Mouse (Mus musculus) Patski (cell line): ENCODE measurements around the gene Gk2. TPM values are rescaled to one million over a fixed set of nuclear protein-coding genes. Genes with fewer than 3 reads are reported as not detected.

ENCODE experiments used
- ATAC-seq: fragments of 100-300 bp; one replicate; pipeline ENCODE4 v1.8.0; 2021
- CTCF ChIA-PET: fragments of 350-600 bp; sonication (Branson Sonifier 250); formaldehyde crosslinking; loops from one replicate; lab custom pipeline; 2022; ENCODE audit warnings: inconsistent platforms; lab: Charles Lee
- POLR2A ChIA-PET: fragments of 350-600 bp; sonication (Branson Sonifier 250); formaldehyde crosslinking; loops from one replicate; lab custom pipeline; 2022; ENCODE audit warnings: antibody characterized with exemption, inconsistent platforms; lab: Charles Lee
- DNase-seq: peaks from one replicate; pipeline ENCODE4 v3.0.0-alpha.2; 2011; ENCODE audit warnings: low read depth, low spot score
- H3K27me3 ChIP-seq: fragments of 371-371 bp; one replicate; pipeline ENCODE4 v1.5.1; 2021
- CTCF ChIP-seq: fragments of 100-300 bp; IDR thresholded peaks from one replicate; pipeline ENCODE4 v1.5.1; 2021
- in situ Hi-C: fragments of 300-500 bp; cut with MboI; formaldehyde crosslinking; loops from 3 replicates; pipeline ENCODE4 v1.11.1; 2018; ENCODE audit warnings: low pct_unique_long_range_greater_than_20kb, mixed read lengths
- polyA plus RNA-seq: library from polyadenylated mRNA; unstranded; gene quantifications from one replicate; pipeline ENCODE4 v1.2.3, GENCODE M21; 2021

The Gk2 gene
- polyA plus RNA-seq, 1 experiment from 2014 or later, result not detected

GRCm38 (mm10) chr5:97444191-97444590 lies 12.6 kb downstream of the Gk2 start:
- in situ Hi-C loops, result no loop called here
- CTCF ChIA-PET, result no interaction called here
- TF ChIP-seq CTCF, result no peak
- ATAC-seq (no peak), DNase-seq (no peak)
- POLR2A ChIA-PET, result no interaction called here
- H3K27me3 ChIP-seq, result no peaks in the 10 kb centered on the region

GRCm38 (mm10) chr5:97432512-97432911 lies 24.3 kb downstream of the Gk2 start:
- CTCF ChIA-PET, result no interaction called here
- in situ Hi-C loops, result no loop called here
- peaks cover 9% of the 10 kb centered on the region for H3K27me3 ChIP-seq
- no peak for ATAC-seq
- POLR2A ChIA-PET, result no interaction called here
- DNase-seq, result no peak
- no peak for TF ChIP-seq CTCF

DNA sequence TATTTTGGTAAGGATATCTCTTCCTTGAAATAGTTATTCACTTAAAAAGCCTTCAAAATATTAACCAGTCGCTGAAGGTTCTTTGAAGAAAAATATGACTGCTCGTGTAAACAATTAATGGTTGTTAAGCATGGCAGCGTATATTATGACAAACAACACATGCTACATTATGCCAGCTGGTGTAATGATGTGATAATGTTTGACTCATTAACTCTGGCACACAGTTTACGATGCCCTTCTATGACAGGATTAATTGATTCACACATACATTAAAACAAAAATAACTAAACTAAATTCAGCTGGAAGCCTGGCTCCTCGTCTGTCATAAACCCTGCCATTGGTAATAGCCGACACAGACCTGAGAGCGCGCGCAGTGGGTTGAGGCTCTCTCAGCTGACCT lies 26.8 kb downstream of the Gk2 start:
- H3K27me3 ChIP-seq, result peaks cover 9% of the 10 kb centered on the region
- ChIA-PET POLR2A (no interaction called here), CTCF (interaction anchor here (0.9 to 1.0 kb wide), 2 partner anchors 10 to 32 kb away, joined by 3 read pairs; no protein-coding TSS in a partner anchor)
- in situ Hi-C loops, result no loop called here
- DNase-seq, result no peak
- TF ChIP-seq CTCF, result no peak
- no peak for ATAC-seq

GRCm38 (mm10) chr5:97421669-97422068 lies 35.2 kb downstream of the Gk2 start:
- POLR2A ChIA-PET, result no interaction called here
- in situ Hi-C loops, result no loop called here
- peaks cover 7% of the 10 kb centered on the region for H3K27me3 ChIP-seq
- CTCF ChIA-PET, result interaction anchor here (1.4 kb wide), 1 partner anchor 130 kb away, joined by 3 read pairs; no protein-coding TSS in a partner anchor
- DNase-seq (no peak), ATAC-seq (no peak)
- no peak for TF ChIP-seq CTCF

- DNase-seq, result no peak
- no peak for ATAC-seq
- ChIA-PET POLR2A (interaction anchor here (0.6 kb wide), 1 partner anchor 1191 kb away, joined by 3 read pairs; no protein-coding TSS in a partner anchor), CTCF (no interaction called here)
- peaks cover 11% of the 10 kb centered on the region for H3K27me3 ChIP-seq
- in situ Hi-C loops, result no loop called here
- no peak for TF ChIP-seq CTCF
These were observed 39.6 kb downstream of the Gk2 start for GRCm38 (mm10) chr5:97417185-97417584.

DNA sequence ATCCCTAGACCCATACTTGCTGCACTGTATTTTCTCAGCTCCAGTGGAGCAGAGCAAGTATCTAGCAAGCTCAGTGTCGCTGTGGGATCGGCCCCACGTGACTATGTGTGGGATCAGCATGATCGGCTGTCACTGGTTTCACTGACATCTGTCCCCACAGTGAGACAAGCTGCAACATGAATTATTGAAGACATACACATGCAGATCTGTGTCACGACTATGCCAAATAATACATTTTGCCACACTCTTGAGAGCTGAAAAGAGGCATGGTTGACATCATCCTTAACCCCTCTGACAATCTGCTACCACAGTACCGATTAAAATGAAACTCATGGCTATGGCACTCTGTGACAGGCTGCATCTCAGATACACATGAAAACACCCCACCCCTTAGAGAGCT lies 41.0 kb downstream of the Gk2 start:
- CTCF ChIA-PET, result interaction anchor here (0.9 kb wide), 1 partner anchor 8 kb away, joined by 4 read pairs; no protein-coding TSS in a partner anchor
- ATAC-seq (no peak), DNase-seq (no peak)
- POLR2A ChIA-PET, result no interaction called here
- peaks cover 11% of the 10 kb centered on the region for H3K27me3 ChIP-seq
- in situ Hi-C loops, result no loop called here
- TF ChIP-seq CTCF, result no peak

- CTCF ChIA-PET, result interaction anchor here (1.9 kb wide), 1 partner anchor 15 kb away, joined by 5 read pairs; no protein-coding TSS in a partner anchor
These were observed 43.1 kb downstream of the Gk2 start for GRCm38 (mm10) chr5:97413716-97414115.

GRCm38 (mm10) chr5:97410190-97410589 lies 46.6 kb downstream of the Gk2 start:
- H3K27me3 ChIP-seq, result peaks cover 4% of the 10 kb centered on the region
- TF ChIP-seq CTCF, result no peak
- ATAC-seq (no peak), DNase-seq (no peak)
- ChIA-PET POLR2A (no interaction called here), CTCF (no interaction called here)
- in situ Hi-C loops, result no loop called here

More at GRCm38 (mm10) chr5:97413716-97414115, 43.1 kb downstream of the Gk2 start:
- DNase-seq (no peak), ATAC-seq (no peak)
- H3K27me3 ChIP-seq, result peaks cover 4% of the 10 kb centered on the region
- POLR2A ChIA-PET, result no interaction called here
- in situ Hi-C loops, result no loop called here
- TF ChIP-seq CTCF, result no peak

DNA sequence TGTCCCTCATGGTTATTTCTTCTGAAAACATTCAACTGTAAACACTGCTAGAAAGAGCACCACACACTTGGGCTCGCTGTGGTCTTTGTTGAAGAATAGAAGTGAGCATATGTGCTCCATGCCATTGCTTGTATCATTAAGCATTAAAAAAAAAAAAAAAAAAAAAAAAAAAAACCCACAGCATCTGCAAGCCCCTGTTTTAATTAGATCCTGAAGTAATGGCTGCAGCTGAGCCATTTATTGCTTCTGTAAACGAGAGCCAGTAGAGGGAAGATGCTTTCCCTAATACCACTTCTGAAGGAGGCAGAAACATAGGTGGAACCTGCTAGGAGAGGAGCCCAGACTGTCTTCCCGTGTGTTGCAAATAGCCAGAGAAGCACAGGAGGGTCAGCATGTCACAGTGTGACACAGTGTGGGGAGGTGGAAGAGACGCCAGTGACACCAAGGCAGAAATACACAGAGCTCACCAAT lies 47.6 kb downstream of the Gk2 start:
- H3K27me3 ChIP-seq, result peaks cover 4% of the 10 kb centered on the region
- ChIA-PET POLR2A (no interaction called here), CTCF (interaction anchor here (1.5 kb wide), 1 partner anchor 12 kb away, joined by 4 read pairs; no protein-coding TSS in a partner anchor)
- no peak for TF ChIP-seq CTCF
- DNase-seq (no peak), ATAC-seq (no peak)
- in situ Hi-C loops, result no loop called here

Other genes with a start within 250 kb of the Gk2 start
- gene Naa11, start 64.6 kb downstream of the Gk2 start, polyA plus RNA-seq, result not detected